25 mouse cellular contexts compared by ENCODE assay signal in the genomic region with DNA sequence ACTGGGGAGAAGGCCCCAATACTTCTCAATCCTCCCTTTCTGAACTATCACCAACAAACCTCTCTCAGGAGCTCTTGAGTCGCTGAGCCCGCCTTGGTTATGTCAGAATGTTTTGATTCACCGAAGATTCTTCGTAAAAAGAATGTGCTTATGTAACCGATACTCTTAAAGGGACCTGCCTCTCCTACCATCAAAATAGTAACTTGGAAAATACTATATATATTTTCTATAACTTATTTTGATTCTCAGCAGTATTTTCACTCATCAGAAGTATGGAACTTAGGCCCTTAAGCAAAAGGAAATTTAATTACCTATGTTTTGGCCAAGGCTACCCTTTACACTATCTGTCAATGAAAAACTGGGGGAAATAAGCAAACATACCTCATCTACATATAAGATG. TPM values are rescaled to one million over a fixed set of nuclear protein-coding genes. Genes with fewer than 3 reads are reported as not detected.
"Had no signal": no experiment of that assay in that cellular context is flagged by ENCODE, and none has a peak within 500 bp of the region (broad histone marks: within the 10 kb centered on the region; RNA-seq: fewer than 3 reads in every experiment).

TSS of gene 4930415L06Rik (minus strand) at position 101 of the 400 bp plus-strand sequence.

- H3K4me1 ChIP-seq: neural tube, embryonic 12.5 days; neural tube, embryonic 13.5 days; neural tube, embryonic 15.5 days; stomach, embryonic 15.5 days had no signal

- DNase-seq: retina, postnatal 1 day; right cerebral cortex, adult 18-20 months; right cerebral cortex, postnatal 14 days; right cerebral cortex, postnatal 25 days; right cerebral cortex, postnatal 4 days; spleen, adult 18-20 months; thymus, adult 18-20 months; thymus, adult 2 months; thymus, postnatal 14 days; thymus, postnatal 25 days; thymus, postnatal 36 days; thymus, postnatal 4 days had no signal

- H3K27me3 ChIP-seq: neural tube, embryonic 12.5 days; neural tube, embryonic 13.5 days; neural tube, embryonic 15.5 days; stomach, embryonic 15.5 days had no signal

- H3K36me3 ChIP-seq: neural tube, embryonic 12.5 days; neural tube, embryonic 13.5 days; neural tube, embryonic 15.5 days; stomach, embryonic 15.5 days had no signal

- H3K27ac ChIP-seq: neural tube, embryonic 12.5 days; neural tube, embryonic 13.5 days; neural tube, embryonic 15.5 days; stomach, embryonic 15.5 days; stomach, postnatal 0 days had no signal

- H3K4me3 ChIP-seq: neural tube, embryonic 12.5 days; neural tube, embryonic 13.5 days; neural tube, embryonic 15.5 days; stomach, embryonic 15.5 days had no signal

RNA-seq across cellular contexts. Expression of gene 4930415L06Rik, which starts in this region (rescaled TPM):
- polyA plus RNA-seq: neural tube, embryonic 11.5 days; neural tube, embryonic 12.5 days; neural tube, embryonic 13.5 days; neural tube, embryonic 14.5 days; neural tube, embryonic 15.5 days; small intestine, adult 2 months; spleen, adult 2 months; stomach, embryonic 14.5 days; stomach, embryonic 15.5 days; stomach, embryonic 16.5 days; stomach, postnatal 0 days; thymus, adult 2 months; thymus, postnatal 0 days; urinary bladder, adult 2 months had no signal
